Mouse (Mus musculus) adrenal gland, postnatal 36 days (tissue): ENCODE data around the gene Smad9. TPM values are rescaled to one million over a fixed set of nuclear protein-coding genes. Genes with fewer than 3 reads are reported as not detected.

Experiments
- DNase-seq, 2 experiments: peaks; one replicate each; pipeline ENCODE4 v3.0.0; 2021; ENCODE audit warnings: mixed read lengths in 1 of 2
- long read RNA-seq, 2 experiments: library from polyadenylated mRNA; stranded (forward); transcript quantifications; one replicate each; pipeline ENCODE4 v2.0.0; 2021; ENCODE audit warnings: borderline sequencing depth in 2 of 2
- total RNA-seq, 2 experiments: library from RNA; stranded (reverse); gene quantifications; 2 replicates each; pipeline ENCODE4 v1.2.3; 2021

Smad9 gene
- total RNA-seq, result 10 to 100 TPM; 21.8 to 36.3 TPM
- long read RNA-seq, experiment 1, full-length matches to known transcripts, result 3 of 8 reads
- long read RNA-seq, experiment 1, partial matches to known transcripts, result 2 of 8 reads
- long read RNA-seq, experiment 1, other reads (novel, unspliced or antisense), result 3 of 8 reads
- long read RNA-seq, experiment 2, full-length matches to known transcripts, result 2 of 5 reads
- long read RNA-seq, experiment 2, partial matches to known transcripts, result 2 of 5 reads
- long read RNA-seq, experiment 2, other reads (novel, unspliced or antisense), result 1 of 5 reads

DNA sequence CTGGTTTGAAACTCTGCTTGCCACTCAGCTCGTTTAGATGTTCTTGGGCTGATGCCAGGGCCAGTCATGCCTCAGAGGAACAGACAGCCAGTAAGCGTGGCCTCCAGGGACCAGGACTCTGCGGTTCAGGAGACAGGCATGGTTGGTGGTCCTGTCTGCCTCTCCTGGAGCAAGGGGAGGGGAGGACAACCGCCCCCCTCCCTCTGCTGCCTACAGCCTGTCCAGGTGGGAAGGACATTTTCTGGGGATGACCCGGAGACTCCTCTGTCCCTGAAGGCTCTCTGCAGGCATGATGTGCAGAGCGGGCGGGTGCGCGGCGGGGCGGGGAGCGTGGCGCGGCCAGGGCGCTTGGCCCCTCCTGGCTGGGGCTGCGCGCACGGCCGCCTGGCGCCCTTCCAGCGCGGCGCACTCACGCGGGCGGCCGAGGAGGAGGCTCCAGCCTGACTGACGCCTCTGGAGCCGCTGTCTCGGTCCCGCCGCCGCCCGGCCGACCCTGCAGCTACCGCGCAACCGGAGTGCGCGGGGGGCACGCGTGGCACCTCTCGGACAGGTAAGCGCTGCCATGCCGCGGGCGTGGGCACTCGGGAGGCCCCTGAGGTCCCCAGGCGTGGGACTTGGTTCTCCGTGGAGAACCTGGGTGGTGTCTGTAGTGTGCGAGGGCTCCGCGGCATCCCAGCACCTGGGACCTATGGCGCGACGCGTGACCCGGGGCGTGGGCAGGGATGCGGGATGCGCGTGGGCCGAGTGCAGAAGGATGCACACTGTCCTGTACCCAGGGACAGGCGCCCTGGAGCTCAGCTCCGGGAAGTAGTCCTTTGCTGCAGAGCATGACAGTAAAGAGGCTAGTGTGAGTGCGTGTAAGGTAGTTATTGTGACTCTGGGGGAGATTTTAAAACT is at the start of gene Smad9:
Smad9 (plus strand) TSS at position 438 of the 897 bp plus-strand sequence.
- DNase-seq, result peak; percentile 90 to 91

- no peak for DNase-seq
Observed at GRCm38 (mm10) chr3:54708972-54709371, 46.4 kb upstream of the Smad9 start.

GRCm38 (mm10) chr3:54714253-54714652 is 41.1 kb upstream of the Smad9 start, which contains the start of gene Gm21958:
Gm21958 (minus strand) TSS chr3:54714353.
- DNase-seq, result no peak

DNA sequence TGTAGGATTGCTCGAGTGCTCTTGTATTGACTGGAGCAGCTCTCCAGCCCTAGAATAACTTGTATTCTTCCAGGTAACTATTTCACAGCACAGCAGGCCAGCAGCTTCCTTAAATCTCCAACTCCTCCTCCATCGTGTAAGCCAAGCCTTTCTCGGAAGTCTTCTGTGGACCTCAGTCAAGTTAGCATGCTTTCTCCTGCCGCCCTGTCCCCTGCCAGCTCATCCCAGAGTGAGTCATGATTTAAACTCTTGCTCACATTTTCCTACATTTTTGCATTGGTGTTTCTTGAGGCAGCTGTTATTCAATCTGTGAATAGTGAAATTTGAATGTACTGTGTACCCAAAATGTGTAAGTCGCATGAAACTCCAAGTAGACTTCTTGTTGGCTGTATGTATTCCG is 39.9 kb upstream of the Smad9 start:
- DNase-seq, result peak; percentile 30 to 43

DNA sequence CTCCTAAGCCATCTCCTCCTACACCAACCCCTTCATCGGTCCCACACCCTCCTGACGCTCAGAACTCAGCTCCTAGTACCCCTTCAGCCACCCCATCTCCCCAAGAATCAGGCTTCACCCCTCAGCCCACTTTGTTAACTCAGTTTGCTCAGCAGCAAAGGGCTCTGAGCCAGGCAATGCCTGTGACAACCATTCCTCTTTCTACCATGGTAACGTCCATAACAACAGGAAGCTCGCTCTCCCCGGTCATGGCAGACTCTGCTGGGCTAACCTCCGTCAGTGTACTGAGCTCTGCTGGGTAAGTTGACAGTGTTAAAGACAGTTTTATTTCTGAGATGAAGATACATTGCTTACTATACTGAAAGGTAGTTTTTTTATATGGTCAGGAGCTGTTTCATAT is 38.0 kb upstream of the Smad9 start:
- DNase-seq, result no peak

- no peak for DNase-seq
Observed at GRCm38 (mm10) chr3:54718947-54719346, 36.4 kb upstream of the Smad9 start.

DNA sequence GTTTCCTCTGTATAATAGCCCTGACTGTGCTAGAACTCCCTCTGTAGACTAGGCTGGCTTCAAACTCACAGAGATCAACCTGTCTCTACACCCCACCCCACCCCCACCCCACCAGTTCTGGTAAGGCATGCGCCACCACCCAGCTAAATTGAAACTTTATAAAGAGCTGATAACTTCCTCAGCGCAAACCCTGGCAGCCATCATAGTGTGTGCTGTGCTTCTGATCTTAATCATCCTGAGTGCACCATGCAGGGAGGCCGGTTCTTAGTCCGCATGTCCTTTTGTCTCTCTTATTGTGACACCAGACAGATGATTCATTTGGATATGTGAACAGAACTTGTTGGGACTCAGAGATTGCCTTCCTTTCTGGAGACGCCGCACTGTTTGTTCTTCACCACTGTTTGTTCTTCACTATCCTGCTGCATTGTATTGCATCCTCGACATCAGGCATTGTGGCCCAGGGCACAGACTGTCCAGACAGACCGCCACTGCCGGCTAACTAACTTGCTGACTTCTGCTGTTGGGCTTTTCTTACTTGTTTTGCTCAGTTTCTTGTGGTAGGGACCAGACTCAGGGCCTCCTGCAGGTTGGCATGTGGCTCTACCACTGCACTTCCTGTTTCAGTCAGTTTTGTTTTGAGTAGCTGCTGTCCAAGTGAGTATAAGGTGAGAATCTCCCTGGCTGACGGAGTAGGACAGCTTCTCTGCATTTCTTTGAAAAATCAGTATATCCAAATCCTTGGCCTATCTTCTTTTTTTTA is 31.5 kb upstream of the Smad9 start:
- DNase-seq, result no peak

DNA sequence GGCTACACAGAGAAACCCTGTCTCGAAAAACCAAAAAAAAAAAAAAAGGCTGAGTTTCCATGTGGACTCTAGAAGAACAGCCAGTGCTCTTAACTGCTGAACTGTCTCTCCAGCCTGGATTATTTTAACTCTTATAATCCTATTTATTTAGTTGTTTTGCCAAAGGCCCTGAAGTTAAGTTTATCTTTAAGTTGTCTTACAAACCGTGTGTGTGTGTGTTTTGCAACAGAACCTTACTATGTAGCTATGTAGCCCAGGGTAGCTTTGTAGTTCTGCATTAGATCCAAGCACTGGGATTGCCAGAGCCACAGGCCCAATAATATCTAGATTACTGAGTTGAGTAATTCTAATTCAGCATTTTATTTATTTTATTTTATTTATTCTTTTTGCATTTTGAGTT is 30.0 kb upstream of the Smad9 start:
- DNase-seq, result no peak

GRCm38 (mm10) chr3:54727588-54727987 is 27.8 kb upstream of the Smad9 start:
- no peak for DNase-seq

GRCm38 (mm10) chr3:54728100-54728499 is 27.3 kb upstream of the Smad9 start:
- no peak for DNase-seq

- no peak for DNase-seq
Observed at GRCm38 (mm10) chr3:54731626-54732150, 23.7 kb upstream of the Smad9 start.

GRCm38 (mm10) chr3:54732371-54732770 is 23.0 kb upstream of the Smad9 start:
- no peak for DNase-seq

DNA sequence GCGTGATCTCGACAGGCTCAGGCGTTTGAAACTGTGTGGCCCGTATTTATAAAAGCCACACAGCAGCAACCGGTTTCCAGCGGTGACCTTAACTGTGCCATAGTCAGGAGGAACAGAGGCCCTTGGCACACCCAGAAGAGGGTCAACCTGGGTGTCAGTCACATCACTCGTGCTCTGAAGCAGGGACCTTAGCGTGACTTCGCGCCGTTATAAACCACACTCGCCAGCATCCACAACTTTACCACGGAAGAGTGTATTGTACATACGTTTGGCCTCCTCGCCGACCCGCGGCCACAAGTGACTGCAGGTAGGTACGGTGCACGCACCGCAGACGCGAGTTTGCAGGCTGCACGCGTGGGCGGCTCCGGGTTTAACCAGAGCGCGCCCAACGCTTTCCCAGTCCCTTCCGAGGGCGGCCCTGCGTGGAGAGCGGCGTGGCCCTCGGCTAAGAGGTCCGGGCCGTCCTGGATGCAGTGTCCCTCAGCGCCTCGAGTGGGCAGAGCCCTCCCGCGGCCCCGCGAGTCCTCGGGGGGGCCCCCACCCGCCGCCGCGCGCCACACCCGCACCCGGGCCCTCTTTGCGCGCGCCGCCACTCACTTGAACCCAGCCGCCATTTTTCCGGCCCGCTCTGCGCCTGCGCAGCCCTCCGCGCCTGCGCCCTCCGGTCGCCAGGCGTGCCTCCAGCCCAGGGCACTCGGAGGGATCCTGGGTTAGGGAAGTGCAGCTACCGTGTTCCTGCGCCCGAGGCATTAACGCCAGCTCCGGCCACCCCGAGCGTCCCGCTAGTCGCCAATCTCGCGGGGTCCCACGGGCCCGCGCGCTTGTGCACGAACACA is 20.8 kb upstream of the Smad9 start:
- peak; percentile 92 to 93 for DNase-seq

DNA sequence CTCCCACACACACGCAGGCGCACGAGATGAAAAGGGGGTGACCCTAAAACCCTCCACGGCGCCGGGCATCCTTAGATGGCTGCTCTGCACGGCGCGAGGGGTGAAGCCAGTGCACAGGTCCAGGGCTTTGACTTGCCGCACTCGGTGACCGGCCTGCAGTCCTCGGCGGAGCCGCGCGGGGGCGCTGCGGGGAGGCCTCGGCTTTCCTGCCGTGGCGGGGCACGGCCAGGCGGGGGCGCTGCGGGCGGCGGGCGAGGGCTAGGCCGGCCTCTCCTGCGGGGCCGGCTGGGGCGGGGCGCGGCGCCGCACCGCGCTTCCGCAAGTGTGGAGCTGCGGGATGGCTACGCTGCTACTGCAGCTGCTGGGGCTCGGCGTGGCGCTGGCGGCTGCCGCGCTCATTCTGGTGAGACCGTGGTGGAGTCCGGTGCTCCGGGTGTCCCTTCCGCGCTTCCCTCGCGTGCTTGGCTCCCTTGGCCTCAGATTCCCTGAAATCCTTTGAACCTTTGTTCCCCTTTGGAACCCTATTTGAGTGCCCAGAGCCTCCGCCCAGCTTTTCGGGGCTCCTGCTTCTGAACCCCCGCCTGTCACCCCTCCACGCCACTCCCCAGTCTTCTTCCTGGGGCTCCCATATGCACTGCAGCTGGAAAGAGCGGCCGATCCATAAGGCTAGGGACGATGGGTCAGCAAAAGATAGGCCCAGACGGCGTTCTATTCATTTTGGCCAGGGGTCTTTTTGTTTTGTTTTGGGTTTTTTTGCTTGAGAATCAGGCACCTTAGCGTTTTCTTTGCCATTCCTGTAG is 19.9 kb upstream of the Smad9 start, which contains the start of the genes Exosc8 and Alg5:
Exosc8 (minus strand) TSS at position 147 of the 800 bp plus-strand sequence.
Alg5 (plus strand) TSS at position 293 of the 800 bp plus-strand sequence.
- DNase-seq, result peak; percentile 93

DNA sequence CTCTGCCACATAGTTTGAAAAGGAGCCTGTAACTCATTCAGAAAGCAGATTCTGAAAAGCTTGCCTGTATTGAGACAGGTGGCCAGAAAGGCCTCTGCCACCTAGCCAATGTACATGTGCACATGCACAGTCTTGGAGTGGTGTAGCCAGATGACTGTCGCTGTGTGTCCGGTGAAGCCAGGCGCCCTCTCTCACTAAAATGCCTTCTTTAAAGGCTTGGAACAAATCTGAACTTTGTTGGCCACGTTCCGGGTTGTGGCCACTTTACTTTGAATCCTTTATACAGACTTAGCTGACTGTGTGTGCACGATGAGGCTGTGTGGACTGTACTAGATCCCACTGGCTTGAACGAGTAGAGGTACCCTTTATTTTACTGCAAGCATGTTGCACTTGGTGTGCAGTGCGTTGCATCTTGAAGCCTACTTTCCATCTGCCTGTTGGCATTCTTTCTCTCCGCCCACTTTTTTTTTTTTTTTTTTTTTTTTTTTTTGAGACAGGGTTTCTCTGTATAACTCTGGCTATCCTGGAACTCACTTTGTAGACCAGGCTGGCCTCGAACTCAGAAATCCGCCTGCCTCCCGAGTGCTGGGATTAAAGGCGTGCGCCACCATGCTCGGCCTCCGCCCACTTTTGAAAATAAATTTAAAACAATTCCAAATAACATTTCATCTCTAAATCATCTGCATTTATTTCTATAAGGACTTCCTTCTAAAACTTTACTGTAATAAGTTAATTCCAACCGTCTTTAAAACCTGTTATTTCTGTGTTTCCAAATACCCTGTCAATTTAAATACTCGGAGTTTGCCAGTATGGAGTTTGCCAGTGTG is 19.1 kb upstream of the Smad9 start:
- DNase-seq, result peak in 1 of 2 experiments; percentile 10

- DNase-seq, result no peak
Observed at GRCm38 (mm10) chr3:54737317-54737716, 18.1 kb upstream of the Smad9 start.

GRCm38 (mm10) chr3:54741965-54742364 is 13.4 kb upstream of the Smad9 start:
- no peak for DNase-seq

DNA sequence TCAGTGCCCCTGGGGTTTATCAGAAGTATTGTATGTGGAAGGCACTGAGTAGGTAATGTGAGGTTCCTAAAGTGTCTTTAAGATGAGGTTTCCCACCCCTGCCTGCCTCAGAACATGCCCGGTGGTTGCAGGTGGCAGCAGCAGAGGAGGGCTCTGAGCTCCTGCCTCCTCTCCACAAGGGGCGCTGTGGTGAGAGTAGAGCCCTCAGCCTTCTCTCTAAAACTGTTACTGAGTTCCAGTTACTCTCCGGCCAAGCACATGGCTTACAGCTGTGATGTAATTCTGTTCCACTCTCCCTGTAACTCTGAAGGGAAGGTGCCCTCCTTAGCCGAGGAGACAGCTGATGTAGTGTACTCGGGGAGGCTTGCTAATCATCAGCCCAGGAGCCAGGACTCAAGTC is 9.6 kb upstream of the Smad9 start:
- DNase-seq, result peak; percentile 44 to 47

GRCm38 (mm10) chr3:54753411-54753810 is 2.0 kb upstream of the Smad9 start:
- DNase-seq, result no peak
